Mouse (Mus musculus) liver, embryonic 13.5 days (tissue): ENCODE data around the gene Fth1. TPM values are rescaled to one million over a fixed set of nuclear protein-coding genes. Genes with fewer than 3 reads are reported as not detected.
"Not testable (repeated sequence)": the region's sequence is repeated elsewhere in the genome, so short reads cannot be mapped to it uniquely, and the experiment has no call there.

Experiments
- ATAC-seq: fragments of 200-750 bp; cut with Nextera tagmentation; 2 replicates; pipeline ENCODE4 v1.8.0; 2017; ENCODE audit warnings: low read depth, mild to moderate bottlenecking, moderate number of reproducible peaks, moderate library complexity
- DNase-seq: peaks from one replicate; pipeline ENCODE4 v3.0.0; 2022
- H3K27ac ChIP-seq: fragments of 300-500 bp; sonication (generic); 2 replicates; pipeline ENCODE4 v1.5.1; 2015; ENCODE audit warnings: moderate library complexity, mild to moderate bottlenecking, inconsistent platforms
- H3K27me3 ChIP-seq: fragments of 300-500 bp; sonication (generic); 2 replicates; pipeline ENCODE4 v1.6.1; 2015; ENCODE audit warnings: mild to moderate bottlenecking, inconsistent platforms
- H3K36me3 ChIP-seq: fragments of 300-500 bp; sonication (generic); 2 replicates; pipeline ENCODE4 v1.6.1; 2015; ENCODE audit warnings: mild to moderate bottlenecking, inconsistent platforms
- H3K4me1 ChIP-seq: fragments of 300-500 bp; sonication (generic); replicated peaks from 2 replicates; pipeline ENCODE4 v1.6.1; 2015; ENCODE audit warnings: inconsistent platforms
- H3K4me2 ChIP-seq: fragments of 300-500 bp; sonication (generic); 2 replicates; pipeline ENCODE4 v1.6.1; 2015; ENCODE audit warnings: inconsistent platforms, mild to moderate bottlenecking, moderate library complexity
- H3K4me3 ChIP-seq: fragments of 300-500 bp; sonication (generic); replicated peaks from 2 replicates; pipeline ENCODE4 v1.5.1; 2015; ENCODE audit warnings: mild to moderate bottlenecking, inconsistent platforms
- H3K9ac ChIP-seq: fragments of 300-500 bp; sonication (generic); 2 replicates; pipeline ENCODE4 v1.6.1; 2015; ENCODE audit warnings: mild to moderate bottlenecking, inconsistent platforms
- H3K9me3 ChIP-seq: fragments of 300-500 bp; sonication (generic); replicated peaks from 2 replicates; pipeline ENCODE4 v1.6.1; 2016; ENCODE audit warnings: inconsistent platforms
- WGBS: fragments of 180-500 bp; shearing (Covaris S2); methylation state at CpG from one replicate; pipeline ENCODE4 v1.1.7; 2015; ENCODE audit not compliant: insufficient replicate concordance; 5-methylcytosine and 5-hydroxymethylcytosine counted together
- polyA plus RNA-seq: library from polyadenylated mRNA; unstranded; fragments of >200 nt; fragmentation: Nextera tagmentation; extraction: Ambion mirVana; gene quantifications from 2 replicates; pipeline ENCODE4 v1.2.1, GENCODE M21; 2015

Fth1 gene
- polyA plus RNA-seq, 1 experiment from 2014 or later: 5,062 TPM

GRCm38 (mm10) chr19:9964205-9964916 lies 16.0 kb upstream of the Fth1 start:
- H3K4me3 ChIP-seq: no peak overlapping the region

GRCm38 (mm10) chr19:9966096-9966867 lies 14.1 kb upstream of the Fth1 start:
- ATAC-seq (no peak), DNase-seq (no peak)
- H3K4me3 ChIP-seq: no peak overlapping the region
- no peaks in the 10 kb centered on the region for H3K36me3 ChIP-seq
- no peaks in the 10 kb centered on the region for H3K9me3 ChIP-seq
- H3K27ac ChIP-seq: no peak overlapping the region
- no peak overlapping the region for H3K9ac ChIP-seq
- H3K4me2 ChIP-seq: no peak overlapping the region
- no peaks in the 10 kb centered on the region for H3K27me3 ChIP-seq
- H3K4me1 ChIP-seq: peaks cover 27% of the 10 kb centered on the region
- WGBS: 62% methylated on average over 2 of the region's 2 CpGs

More at GRCm38 (mm10) chr19:9964205-9964916, 16.0 kb upstream of the Fth1 start:
- peak overlapping the region; percentile 23 for H3K9ac ChIP-seq
- no peaks in the 10 kb centered on the region for H3K9me3 ChIP-seq
- WGBS: 25% methylated on average over 7 of the region's 7 CpGs
- 0 out of 2 replicates have a peak overlapping the region, but pooled peaks have one; percentile 44 for H3K27ac ChIP-seq
- ATAC-seq: 0 out of 2 replicates have a peak, but pooled peaks have one; percentile 26
- no peak for DNase-seq
- no peaks in the 10 kb centered on the region for H3K27me3 ChIP-seq
- H3K4me2 ChIP-seq: peak overlapping the region; percentile 19
- no peaks in the 10 kb centered on the region for H3K36me3 ChIP-seq
- H3K4me1 ChIP-seq: peaks cover 27% of the 10 kb centered on the region

DNA sequence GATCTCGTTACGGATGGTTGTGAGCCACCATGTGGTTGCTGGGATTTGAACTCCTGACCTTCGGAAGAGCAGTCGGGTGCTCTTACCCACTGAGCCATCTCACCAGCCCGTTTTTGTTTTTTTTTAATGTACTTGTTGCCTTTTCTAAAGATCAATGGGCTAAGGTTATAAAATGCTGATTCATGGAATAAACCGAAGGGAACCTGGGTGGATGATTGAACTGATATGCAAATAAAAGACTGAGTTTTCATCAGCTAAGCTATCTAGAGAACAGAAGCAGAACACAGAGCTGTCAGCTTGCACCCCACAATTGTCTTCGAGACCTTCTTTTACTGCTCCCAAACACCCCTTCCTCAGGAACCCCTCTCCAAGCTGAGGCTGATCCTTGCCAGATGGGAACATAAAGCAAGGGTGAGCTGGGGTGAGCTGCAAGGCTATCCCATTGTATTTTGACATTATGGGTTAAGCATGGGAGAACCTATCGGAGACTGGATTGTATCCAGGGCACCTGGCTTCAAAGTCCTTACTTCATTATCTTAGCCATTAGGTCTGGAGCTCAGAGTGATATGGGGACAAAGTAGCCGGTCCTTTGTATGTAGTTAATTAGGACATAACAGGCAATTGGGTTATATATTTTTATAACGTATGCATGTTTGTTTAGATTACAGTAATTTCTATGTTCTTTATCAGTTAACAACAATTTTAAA lies 12.2 kb upstream of the Fth1 start:
- no peaks in the 10 kb centered on the region for H3K9me3 ChIP-seq
- H3K9ac ChIP-seq: no peak overlapping the region
- peaks cover 27% of the 10 kb centered on the region for H3K4me1 ChIP-seq
- 69% methylated on average over 10 of the region's 10 CpGs for WGBS
- ATAC-seq: no peak
- H3K27me3 ChIP-seq: no peaks in the 10 kb centered on the region
- H3K27ac ChIP-seq: no peak overlapping the region
- H3K4me2 ChIP-seq: no peak overlapping the region
- H3K4me3 ChIP-seq: no peak overlapping the region
- no peak for DNase-seq
- no peaks in the 10 kb centered on the region for H3K36me3 ChIP-seq

DNA sequence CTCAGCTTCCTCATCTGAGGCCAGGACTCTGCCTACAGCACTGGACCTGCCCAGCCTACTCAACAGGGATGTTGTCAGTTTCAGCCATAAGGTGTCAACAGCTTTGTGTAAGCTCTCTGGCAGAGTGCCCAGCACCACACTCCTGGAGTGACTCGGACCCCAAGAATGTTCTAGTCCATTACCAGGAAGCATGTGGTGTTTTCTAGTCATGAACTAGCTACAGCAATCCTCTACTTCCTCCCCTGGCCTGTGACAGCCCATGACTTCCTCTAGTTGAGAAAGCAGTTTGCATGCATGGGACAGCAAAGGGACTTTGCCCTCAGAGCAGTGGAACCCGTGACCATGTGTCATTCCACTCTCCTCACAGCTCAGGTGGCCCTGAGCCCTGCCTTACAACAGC lies 5.5 kb upstream of the Fth1 start:
- not testable (repeated sequence) for H3K4me3 ChIP-seq, H3K9ac ChIP-seq, H3K9me3 ChIP-seq, H3K36me3 ChIP-seq, DNase-seq, H3K4me2 ChIP-seq, ATAC-seq, H3K27me3 ChIP-seq
- Histone ChIP-seq H3K4me1 (peaks cover 54% of the 10 kb centered on the region), H3K27ac (peak overlapping the region; percentile 18; the same call in 1 of the 2 replicates)
- WGBS: 28% methylated on average over 2 of the region's 2 CpGs

GRCm38 (mm10) chr19:9977085-9977484 lies 3.3 kb upstream of the Fth1 start:
- Histone ChIP-seq H3K36me3 (no peaks in the 10 kb centered on the region), H3K4me2 (no peak overlapping the region), H3K9ac (no peak overlapping the region), H3K9me3 (no peaks in the 10 kb centered on the region), H3K27ac (peak overlapping the region; percentile 62), H3K4me3 (no peak overlapping the region), H3K4me1 (peaks cover 75% of the 10 kb centered on the region), H3K27me3 (no peaks in the 10 kb centered on the region)
- 72% methylated on average over 10 of the region's 10 CpGs for WGBS
- DNase-seq (peak; percentile 41), ATAC-seq (no peak)

GRCm38 (mm10) chr19:9978431-9978951 lies 1.9 kb upstream of the Fth1 start:
- Histone ChIP-seq H3K4me2 (peak overlapping the region; percentile 53), H3K36me3 (peaks cover 1% of the 10 kb centered on the region), H3K27me3 (no peaks in the 10 kb centered on the region), H3K9me3 (no peaks in the 10 kb centered on the region), H3K9ac (peak overlapping the region; percentile 60), H3K4me1 (peaks cover 75% of the 10 kb centered on the region), H3K4me3 (peak overlapping the region; percentile 21), H3K27ac (peak overlapping the region; percentile 97)
- peak; percentile 52 for ATAC-seq
- 10% methylated on average over 5 of the region's 5 CpGs for WGBS
- peak; percentile 87 for DNase-seq

DNA sequence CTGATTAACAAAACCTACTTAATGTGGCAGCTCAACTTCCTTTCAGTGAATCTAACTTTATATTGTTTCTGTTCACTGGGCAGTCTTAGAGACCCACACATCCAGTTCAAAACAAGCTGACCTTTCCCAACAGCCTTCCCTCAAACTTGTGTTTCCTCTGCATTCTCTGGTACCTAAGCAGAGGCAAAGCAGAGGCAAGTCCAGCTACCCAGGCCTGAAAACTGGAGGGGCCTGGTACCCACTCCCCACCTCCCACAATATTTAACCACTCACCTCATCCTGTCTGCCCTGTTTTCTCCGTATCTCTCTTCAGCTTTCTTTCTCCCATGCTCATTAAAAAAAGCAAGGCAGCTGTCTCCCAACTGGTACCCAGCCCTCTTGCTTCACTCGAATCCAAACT lies 1.2 kb upstream of the Fth1 start:
- Histone ChIP-seq H3K27me3 (no peaks in the 10 kb centered on the region), H3K4me3 (no peak overlapping the region), H3K27ac (peak overlapping the region; percentile 97), H3K4me1 (peaks cover 81% of the 10 kb centered on the region), H3K4me2 (peak overlapping the region; percentile 53), H3K36me3 (peaks cover 8% of the 10 kb centered on the region), H3K9ac (peak overlapping the region; percentile 60), H3K9me3 (no peaks in the 10 kb centered on the region)
- WGBS: 76% methylated on average over 2 of the region's 2 CpGs
- DNase-seq: no peak
- no peak for ATAC-seq

GRCm38 (mm10) chr19:9981621-9982020 lies 1.2 kb downstream of the Fth1 start:
- peaks cover 84% of the 10 kb centered on the region for H3K4me1 ChIP-seq
- whole genome bisulfite sequencing: 51% methylated on average over 4 of the region's 4 CpGs

GRCm38 (mm10) chr19:9982151-9982851 lies 1.9 kb downstream of the Fth1 start:
- H3K9ac ChIP-seq: peak overlapping the region; percentile 96
- H3K4me1 ChIP-seq: peaks cover 84% of the 10 kb centered on the region
- no peaks in the 10 kb centered on the region for H3K27me3 ChIP-seq
- H3K27ac ChIP-seq: peak overlapping the region; percentile 99
- H3K4me2 ChIP-seq: peak overlapping the region; percentile 80
- ATAC-seq: peak; percentile 88
- no peaks in the 10 kb centered on the region for H3K9me3 ChIP-seq
- 1% methylated on average over 59 of the region's 59 CpGs for WGBS
- peak overlapping the region; percentile 88 for H3K4me3 ChIP-seq
- DNase-seq: peak; percentile 98
- H3K36me3 ChIP-seq: peaks cover 34% of the 10 kb centered on the region

More at GRCm38 (mm10) chr19:9981621-9982020, 1.2 kb downstream of the Fth1 start:
- Histone ChIP-seq H3K9ac (peak overlapping the region; percentile 84), H3K9me3 (no peaks in the 10 kb centered on the region), H3K4me3 (peak overlapping the region; percentile 88), H3K4me2 (peak overlapping the region; percentile 80), H3K36me3 (peaks cover 32% of the 10 kb centered on the region), H3K27ac (peak overlapping the region; percentile 97), H3K27me3 (no peaks in the 10 kb centered on the region)
- ATAC-seq (no peak), DNase-seq (no peak)

GRCm38 (mm10) chr19:9982852-9983542 lies 2.6 kb downstream of the Fth1 start:
- peaks cover 34% of the 10 kb centered on the region for H3K36me3 ChIP-seq
- H3K27ac ChIP-seq: peak overlapping the region; percentile 99
- ATAC-seq: peak; percentile 80
- under 1% methylated on average over 31 of the region's 31 CpGs for WGBS
- H3K4me2 ChIP-seq: peak overlapping the region; percentile 76
- H3K4me1 ChIP-seq: peaks cover 84% of the 10 kb centered on the region
- H3K9ac ChIP-seq: peak overlapping the region; percentile 96
- peak; percentile 86 for DNase-seq
- H3K4me3 ChIP-seq: peak overlapping the region; percentile 88
- H3K27me3 ChIP-seq: no peaks in the 10 kb centered on the region
- H3K9me3 ChIP-seq: no peaks in the 10 kb centered on the region
